Mouse (Mus musculus): ENCODE measurements around the gene Fryl.

Fryl gene

DNA sequence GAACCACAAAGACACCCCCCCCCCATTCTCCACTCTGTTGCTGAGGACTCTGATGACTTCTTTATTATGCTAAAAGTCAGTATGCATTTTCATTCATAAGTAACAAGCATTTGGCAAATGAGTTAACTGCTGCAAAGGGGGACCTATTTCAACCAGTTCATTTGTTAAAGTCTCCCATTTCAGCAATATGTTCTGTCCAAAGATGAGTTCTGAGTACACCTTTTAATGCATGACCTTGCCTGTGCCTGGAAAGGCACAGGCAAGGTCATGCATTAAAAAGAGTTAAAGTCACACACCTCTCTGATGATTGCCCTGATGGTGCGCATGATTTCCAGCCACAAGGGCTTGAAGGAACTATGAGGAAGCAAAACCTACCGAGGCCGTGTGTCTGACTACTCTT lies 36.7 kb downstream of the Fryl start:
- no peak for DNase-seq (ENCODE audit: low read depth)

DNA sequence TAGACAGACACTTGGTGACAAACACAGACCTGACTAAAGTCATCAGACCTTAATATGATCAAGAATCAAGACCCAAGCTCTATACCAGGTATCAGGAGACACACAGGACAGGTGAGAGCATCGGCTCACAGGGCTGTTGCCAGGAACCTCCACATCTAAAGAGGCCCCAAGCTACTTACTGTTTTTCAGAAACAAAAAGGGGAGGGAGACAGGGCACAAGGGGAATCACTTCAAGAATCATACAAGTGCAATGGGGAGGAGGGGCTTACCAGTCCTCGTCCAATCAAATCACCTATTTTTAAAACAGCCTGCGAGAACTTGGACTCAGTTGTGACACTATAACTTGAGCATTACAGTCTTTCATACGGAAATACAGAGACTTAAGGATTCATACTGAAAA lies 38.4 kb downstream of the Fryl start:
- DNase-seq (ENCODE audit: low read depth): no peak

DNA sequence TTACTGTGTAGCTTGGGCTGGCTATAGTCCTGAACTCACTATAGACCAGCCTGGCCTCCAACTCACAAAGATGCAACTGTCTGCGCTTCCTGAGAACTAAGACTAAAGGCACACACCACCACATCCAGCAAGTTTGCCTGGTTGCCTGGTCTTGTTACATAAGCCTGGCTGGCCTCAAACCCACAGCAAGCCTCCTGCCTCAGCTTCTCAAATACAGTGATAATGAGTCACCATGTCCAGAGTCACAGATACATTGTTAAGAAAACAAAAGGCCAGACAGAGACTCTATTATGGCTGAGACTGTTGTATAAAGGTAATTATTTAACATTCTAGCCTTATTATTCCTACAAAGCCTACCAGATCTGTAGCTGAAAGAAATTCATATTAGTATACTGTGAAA lies 39.3 kb downstream of the Fryl start:
- no peak for DNase-seq (ENCODE audit: low read depth)

DNA sequence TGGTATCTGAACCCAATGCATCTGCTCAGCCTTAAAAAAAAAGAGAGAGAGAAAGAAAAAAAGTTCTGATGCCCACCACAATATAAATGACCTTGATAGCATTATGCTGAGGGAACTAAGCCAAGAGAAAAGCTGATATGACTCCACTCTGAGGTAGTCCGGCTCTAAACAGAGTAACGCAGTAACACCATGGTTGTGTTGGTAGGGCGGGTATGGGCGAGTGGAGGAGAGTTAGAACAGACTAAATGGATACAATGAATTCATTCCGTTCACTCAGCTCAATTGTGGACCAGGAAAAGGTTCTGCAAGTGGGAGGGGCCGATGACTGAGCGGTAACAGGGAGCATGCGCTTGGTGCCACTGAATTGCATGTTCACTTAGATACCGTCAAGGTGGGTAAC lies 40.4 kb downstream of the Fryl start:
- no peak for DNase-seq (ENCODE audit: low read depth)

DNA sequence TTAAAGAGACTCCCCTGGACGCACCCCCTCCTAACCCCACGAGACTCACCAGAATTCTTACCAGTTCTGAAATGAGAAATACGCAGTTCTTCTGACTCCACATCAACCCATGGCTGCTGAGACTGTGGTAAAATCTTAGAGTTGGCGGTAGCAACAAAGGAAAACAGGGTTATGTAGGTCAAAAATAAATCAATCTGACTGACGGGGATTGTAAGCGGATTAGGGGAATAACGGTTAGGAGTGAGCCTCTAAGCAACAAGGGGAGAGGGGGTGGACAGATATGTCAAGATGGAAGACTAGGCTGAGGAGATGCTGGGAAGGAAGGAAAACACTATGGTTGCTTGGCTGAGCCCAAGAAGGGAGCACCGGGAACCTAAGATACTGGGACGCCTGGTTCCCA lies 44.0 kb downstream of the Fryl start:
- DNase-seq (ENCODE audit: low read depth): no peak

DNA sequence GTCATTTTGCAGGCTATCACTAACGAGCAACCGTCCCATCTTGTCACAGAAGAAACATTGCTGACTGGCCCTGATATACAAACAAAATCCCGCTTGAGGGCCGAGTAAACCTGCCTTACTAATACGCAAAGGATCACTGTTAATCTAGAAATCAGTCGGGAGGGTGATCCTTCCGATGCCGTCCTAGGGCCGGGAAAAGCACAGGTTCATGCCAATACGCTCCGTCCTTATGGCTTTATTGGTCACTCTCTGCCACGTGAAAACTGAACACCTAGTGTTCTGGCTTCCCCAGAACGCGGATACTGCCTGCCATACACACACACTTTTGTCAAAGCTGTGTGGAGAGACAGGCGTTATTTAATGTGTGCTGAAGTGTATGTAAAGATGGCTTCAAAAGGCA lies 44.5 kb downstream of the Fryl start:
- DNase-seq (ENCODE audit: low read depth): no peak

DNA sequence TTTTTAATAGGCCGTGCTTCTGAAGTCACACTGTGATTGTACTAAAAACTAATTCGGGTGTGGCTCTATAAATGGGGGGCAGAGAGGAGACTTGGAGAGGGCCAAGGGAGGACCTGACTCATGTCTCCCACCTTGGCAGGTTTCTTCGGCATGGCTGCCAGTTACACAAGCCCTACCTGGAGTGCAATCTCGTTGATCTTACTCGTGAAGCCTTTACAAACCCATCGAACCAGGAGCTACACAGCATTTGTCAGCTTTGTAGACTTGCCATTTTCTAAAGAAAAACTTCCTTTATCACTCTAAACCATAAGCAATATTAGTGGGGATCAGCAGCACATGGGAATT lies 45.5 kb downstream of the Fryl start:
- no peak for DNase-seq (ENCODE audit: low read depth)

DNA sequence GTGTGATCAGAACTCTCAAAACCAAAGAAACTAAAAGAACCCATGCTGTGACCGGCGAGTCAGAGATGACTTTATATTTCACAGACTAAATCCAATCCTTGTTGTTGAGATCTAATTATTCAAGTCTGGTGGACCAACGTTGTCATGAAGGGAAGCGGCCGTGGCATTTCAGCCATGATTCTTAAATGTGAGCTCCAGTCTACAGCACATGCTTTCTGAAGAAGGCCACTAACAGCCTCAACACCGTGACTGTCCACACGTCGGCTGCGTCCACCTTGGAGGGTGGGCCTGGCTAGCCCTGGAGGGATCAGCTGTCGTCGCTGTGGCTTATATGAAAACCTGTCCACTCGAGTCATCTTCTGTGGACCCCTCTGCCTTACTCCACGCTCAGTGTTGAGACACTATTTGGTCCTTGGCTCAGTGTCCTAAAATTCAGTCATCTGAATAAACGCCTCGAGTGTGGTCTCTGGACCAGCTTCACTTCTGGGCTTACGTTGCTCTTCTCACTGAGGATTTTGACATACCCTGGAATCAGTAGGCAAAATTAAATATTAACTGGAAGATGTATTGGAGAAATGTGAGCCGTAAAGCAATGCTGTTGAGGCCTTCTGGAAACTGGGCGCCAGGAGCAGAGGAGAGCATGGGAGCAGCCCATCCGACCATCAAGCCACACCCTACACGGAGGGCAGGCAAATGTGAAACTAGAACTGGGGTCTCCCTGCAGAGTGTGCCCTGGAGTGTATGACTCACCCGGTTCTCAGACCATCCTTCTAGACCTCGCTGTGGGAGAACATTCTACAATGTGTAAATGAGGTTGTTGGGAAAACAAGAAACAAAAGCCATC lies 46.1 kb downstream of the Fryl start:
- no peak for DNase-seq (ENCODE audit: low read depth)

DNA sequence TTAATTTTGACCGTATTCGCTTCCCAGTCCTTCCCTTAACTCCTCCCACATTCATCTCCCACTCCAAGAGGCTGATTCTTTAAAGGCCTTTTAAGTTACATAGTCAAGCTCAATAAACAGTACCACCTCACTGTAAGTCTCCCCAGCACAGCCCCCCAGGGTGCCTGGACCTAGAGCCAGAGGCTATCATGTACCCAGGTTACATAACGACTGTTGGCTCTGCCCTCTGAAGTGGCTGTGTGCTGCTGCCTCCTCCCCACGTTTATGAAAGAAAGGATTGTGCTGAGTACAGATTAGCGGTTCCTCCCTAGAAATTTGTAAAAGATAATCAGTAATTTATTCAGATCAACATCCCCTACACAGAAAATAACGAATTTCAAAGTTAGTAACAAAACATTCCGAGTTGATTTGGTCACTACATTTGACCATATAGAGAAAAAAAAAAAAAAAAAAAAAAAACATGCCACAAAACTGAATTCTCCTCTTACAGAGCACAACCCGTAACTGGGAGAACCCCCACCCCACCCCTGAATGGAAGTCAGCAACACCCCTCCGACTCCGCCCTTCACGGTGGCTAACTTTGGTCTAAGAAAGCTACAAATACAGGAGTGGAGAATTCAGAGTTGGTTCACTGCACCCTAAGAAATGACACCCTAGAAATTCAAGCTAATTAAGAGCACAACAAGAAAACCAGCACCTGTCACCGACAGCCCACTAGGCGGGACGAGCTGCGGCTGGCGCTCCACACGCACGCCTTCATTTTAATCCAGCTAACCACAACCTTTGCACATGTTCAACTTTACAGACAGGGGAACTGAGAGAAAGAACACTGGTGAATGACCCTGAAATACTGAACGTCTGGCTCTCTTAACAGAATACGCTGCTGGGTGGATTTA lies 47.0 kb downstream of the Fryl start:
- DNase-seq (ENCODE audit: low read depth): no peak

DNA sequence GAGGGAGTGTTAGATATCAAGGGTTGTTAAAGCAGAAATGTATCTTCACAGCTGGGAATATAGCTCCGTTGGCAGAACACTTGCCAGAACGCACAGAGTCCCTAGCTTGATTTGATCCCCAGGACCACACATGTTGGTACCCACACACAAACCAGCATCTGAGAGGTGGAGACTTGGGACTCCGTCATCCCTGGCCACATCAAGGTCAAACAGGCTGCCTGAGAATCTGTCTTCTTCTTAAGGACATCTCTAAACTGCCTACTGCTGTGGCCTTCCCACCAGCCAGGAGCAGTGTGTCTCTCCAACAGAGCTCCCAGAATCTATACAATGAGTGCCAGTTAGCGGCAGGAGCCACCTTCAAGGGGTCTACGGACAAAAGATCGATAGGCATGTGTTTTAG lies 47.8 kb downstream of the Fryl start:
- DNase-seq (ENCODE audit: low read depth): no peak

DNA sequence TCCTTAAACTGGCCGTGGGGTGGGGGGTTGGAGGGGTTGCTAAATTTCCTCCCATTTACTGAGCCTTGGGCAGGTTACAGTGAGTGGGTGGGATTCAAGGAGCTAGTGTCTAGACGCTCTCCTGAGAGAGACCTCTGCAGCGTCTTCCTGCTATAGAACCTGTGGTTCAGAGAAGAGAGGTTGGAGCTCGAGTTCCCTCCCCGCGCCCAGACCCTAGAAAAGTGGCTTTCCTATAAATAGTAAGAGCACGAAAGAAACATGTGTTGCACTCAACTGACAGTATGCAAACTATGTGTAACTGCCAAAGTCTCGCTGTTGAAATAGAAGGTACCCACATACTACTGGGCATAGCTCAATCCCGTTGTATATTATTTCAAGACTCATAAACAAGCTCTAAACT lies 49.7 kb downstream of the Fryl start:
- DNase-seq (ENCODE audit: low read depth): no peak

DNA sequence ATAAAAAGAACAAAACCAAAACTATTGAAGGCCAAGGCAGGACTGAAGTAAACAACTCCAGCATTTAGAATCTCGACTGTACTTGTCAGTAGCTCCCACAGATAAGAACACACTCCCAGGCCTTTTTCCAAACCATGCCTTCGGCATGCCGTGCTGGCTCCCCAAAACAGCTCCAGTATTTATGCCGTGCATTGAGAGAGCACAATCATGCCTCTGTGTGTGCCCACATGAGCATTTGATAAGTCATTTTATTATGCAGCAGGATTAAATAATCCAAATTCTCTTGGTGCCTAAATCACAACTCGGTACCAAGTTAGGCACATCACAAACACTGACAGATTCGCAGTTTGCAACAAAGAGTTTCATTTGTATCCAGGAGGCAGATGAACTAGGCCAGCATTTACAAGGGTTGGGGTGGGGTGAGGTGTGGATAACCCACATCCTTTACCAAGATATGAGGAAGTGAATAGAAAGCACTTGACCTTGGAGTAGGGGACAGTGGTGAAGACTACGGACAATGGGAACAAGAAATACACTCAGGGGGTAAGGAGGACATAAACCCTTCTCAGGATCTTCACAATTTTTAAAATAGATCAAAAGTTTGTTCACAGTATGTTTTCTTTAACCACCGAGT lies 50.3 kb downstream of the Fryl start:
- DNase-seq (ENCODE audit: low read depth): no peak

DNA sequence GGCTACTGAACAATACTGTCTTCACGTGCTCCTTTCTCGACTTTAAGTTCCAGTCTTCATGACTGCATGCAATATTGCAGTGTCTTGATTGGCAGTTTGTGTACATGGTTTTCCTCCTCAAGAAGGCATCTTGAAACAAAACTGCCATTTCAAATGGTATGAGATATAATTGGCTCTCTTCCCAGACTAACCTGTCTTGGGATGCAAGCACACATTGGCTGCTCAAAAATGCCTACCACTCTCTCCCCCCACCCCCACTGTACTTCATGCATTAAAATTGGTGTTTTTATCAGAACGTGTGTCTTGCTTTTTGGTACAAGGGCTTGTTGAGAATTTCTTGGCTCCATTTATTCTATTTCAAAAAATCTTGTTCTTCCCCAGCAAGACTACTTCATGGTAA lies 51.4 kb downstream of the Fryl start:
- no peak for DNase-seq (ENCODE audit: low read depth)

DNA sequence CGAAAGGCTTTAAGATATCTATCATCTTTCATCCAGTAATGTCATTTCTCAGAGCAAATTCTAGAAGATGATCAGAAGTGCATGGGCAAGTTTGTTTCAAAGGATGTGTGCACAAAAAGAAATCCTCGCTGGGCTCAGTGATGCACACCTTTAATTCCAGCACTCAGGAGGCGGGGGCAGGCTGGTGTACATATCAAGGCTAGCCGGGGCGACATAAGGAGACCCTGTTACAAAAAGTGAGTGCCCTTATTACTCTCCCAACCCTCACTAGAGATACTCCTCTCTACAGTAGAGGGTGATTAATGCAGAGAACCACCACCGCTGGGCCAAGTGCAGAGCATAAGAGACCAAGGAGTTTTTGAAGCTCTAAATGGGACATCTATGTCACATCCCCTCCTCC lies 53.9 kb downstream of the Fryl start:
- DNase-seq (ENCODE audit: low read depth): no peak

DNA sequence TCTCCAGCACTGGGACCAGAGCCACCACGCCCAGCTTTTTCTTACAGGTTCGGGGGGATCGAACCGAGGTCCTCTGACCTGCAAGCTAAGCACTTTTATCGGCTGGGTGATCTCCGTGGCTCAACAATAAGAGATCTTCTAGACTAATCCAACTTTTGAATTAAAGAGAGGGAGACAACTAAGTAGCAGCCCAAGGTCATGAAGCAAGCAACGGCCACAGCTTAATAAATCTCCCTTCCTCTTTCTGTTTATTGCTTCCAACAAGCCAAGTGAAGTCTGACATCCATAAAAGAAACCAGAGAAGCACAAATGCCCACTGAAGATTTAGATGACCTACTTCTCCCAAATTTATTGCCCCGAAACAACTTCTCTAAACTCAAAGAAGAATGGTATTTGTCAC lies 54.3 kb downstream of the Fryl start:
- DNase-seq (ENCODE audit: low read depth): no peak

DNA sequence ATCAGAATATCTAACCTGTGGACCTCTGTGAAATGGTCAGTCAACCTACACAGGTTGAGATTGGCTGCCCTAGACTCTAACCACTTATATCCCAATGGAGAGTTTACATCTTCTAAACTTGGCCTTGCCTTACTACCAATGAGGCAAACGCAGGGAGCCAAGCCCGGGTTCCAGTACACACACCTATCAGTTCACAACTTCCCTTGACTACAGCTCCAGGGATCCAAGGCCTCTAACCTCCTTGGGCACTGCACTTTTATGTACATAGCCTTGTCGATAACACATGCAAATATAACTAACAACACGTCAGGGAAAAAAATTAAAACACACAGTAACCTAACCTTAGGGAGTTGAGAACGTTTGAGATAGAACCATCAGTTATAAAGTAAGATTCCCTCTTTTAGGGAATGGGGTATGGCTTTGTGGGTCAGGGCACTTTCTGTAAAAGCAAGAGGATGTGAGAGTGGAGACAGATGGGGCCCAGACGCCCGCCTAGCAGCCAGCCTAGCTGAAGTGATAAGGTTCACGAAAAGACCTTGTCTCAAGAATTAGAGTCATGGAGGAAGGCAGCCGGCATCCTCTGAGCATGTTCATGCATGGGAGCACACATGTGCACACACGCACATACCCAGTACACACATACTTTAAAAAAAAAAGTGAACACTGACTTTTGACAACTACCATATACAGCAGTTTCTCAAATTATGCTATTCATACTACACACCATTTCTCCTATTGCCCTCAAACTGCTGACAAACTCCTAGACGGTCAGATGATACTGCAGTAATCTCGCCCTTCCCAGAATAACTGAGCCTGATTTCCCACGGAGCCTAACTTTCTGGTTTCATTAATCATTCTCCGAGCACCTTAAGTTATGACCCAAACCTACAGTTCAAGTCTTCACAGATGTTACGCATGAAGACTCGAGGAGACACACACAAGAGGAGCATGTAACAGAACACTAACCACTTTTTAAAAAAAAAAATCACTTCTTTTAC lies 55.7 kb downstream of the Fryl start:
- DNase-seq (ENCODE audit: low read depth): no peak

DNA sequence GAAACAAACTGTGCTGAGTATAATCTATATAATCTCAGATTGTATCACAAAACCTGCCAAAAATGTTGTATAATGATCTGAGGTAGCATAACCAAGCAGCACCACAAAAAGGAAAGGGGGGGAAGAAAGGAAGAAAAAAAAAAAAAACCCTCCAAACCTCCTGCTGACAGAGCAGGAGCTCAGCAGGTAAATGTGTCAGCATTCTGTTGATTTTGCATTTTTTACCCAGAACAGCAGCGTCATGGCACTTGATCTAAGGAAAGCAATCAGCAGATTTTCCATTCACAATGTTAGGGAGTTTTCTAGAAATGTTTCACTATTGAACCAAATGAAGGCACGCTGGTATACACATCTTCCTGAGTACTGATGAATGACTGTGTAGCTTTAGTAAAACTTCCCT lies 56.8 kb downstream of the Fryl start:
- DNase-seq (ENCODE audit: low read depth): no peak

DNA sequence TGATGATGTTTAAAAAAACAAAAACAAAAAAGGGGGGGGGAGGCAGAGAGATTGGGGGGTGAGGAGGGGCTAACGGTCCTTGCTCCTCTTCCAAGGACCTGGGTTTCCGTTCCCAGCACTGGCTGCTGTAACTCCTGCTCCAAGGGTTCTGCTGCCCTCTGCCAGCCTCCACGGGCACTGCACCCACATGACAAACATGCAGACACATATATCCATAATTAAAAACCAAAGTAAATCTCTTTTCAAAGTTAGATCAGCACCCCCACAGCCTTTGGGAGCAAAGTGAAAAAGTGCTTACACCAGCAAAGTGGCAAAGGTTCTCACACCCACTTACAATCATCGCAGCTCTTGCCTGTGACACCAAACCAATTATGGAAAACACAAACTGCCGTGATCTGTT lies 57.7 kb downstream of the Fryl start:
- DNase-seq (ENCODE audit: low read depth): no peak

DNA sequence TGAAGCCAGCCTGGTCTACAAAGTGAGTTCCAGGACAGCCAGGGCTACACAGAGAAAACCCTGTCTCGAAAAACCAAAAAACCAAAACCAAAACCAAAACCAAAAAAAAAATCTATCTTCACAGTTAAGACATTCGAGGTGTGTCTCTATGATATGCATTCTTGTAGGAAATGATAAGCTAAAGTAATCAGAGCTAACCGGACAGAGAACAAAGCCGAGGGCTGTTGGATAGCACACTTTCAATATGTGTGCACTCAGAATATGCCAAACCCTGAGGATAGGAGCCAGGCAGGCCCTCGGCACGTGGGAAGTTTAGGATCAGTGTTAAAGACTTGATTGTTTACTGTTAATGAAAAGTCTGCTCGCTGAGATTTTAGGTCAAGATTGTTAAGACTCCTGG lies 58.6 kb downstream of the Fryl start:
- DNase-seq (ENCODE audit: low read depth): no peak

DNA sequence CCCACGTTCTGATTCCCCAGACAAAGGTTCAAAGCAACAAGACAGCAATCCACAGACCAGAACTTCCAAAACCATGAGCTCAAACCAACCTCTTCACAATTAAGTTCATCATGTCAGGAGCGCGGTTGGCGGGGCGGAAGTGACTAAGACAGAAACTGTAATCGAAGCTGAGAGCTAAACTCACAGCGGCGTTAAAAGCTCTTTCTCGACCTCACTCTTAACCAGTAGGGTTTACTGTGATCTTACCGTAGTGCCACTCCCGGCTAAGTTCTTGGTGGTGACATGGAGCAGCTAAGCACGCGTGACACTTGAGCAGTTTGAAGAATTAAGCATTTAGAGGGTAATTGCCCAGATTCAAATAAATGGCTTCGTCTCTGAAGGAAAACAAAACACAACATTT lies 61.7 kb downstream of the Fryl start:
- DNase-seq (ENCODE audit: low read depth): no peak

DNA sequence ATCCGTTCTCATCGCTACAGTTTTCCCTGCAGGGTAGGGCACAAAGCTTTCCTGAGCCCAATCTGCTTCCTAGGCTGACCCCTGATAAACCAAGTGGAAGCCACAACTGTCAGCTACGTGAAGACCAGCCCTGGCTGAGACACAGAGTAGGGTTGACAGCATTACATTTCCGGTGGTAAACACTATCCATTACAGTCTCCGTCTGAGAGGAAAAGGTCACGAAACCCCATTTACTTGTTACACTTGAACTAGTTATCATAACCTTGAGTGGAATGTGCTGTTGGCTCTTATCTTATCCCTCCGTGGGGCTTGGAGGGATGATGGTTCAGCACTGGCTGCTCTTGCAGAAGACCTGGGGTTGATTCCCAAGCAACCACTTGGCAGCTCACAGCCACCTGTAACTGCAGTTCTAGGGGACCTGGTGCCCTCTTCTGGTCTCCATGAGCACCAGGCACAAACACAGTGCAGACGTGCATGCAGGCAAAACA lies 62.3 kb downstream of the Fryl start:
- no peak for DNase-seq (ENCODE audit: low read depth)

DNA sequence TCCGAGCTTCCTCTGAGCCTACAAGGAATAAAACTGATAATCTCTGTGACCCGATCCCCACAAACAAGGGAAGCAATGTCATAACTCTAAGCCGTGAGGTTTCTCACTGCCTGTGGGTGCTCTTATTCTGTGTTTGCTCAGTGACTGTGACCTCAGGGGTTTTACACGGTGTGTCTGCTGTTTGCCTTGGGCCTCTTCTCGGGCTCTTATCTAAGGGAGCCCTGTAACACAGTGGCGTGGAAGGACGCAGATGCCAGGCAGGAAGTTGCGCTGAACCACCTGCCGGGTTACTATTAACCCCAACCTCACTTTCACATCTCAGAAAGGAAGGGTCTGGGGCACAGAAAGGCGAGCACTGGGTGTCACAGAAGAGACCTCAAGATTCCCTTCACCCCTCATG lies 62.8 kb downstream of the Fryl start:
- DNase-seq (ENCODE audit: low read depth): no peak

Measured in NIH3T3 (cell line).